Mouse (Mus musculus): ENCODE data around the gene Hoxc4. TPM values are rescaled to one million over a fixed set of nuclear protein-coding genes. Genes with fewer than 3 reads are reported as not detected.

Hoxc4 gene
- polyA plus RNA-seq, 1 experiment from 2014 or later: 69.5 TPM

DNA sequence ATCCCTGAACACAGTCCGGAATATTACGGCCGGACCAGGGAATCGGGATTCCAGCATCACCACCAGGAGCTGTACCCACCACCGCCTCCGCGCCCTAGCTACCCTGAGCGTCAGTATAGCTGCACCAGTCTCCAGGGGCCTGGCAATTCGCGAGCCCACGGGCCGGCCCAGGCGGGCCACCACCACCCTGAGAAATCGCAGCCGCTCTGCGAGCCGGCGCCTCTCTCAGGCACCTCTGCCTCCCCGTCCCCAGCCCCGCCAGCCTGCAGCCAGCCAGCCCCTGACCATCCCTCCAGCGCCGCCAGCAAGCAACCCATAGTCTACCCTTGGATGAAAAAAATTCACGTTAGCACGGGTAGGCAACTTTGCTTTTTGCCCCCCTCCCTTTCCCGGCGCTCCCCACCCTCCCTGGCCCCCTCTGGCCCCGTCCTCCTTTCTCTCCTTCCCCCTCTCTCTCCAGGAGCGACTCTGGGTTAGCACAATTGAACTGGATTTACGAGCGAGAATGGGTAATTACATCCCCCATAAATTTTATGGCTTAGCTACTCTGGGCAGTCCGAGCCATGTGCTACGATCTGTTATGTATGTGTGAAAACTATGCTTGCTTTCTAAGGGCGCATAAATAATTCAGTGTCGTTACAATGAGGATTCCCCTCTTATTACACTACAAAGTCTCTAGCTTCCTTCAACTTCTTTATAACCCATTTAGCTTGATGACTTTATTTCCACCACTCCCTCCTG lies 16.2 kb downstream of the Hoxc4 start:
- peak overlapping the region; percentile 86 for H3K4me2 ChIP-seq (replicated peaks)
- peak; percentile 86 for ATAC-seq (ENCODE audit: low FRiP score, low read depth)
- peaks cover 90% of the 10 kb centered on the region for H3K4me1 ChIP-seq
- H3K36me3 ChIP-seq: no peaks in the 10 kb centered on the region
- WGBS: under 1% methylated on average over 34 of the region's 34 CpGs
- no peaks in the 10 kb centered on the region for H3K9me3 ChIP-seq
- no peaks in the 10 kb centered on the region for H3K27me3 ChIP-seq (replicated peaks)
- H3K4me3 ChIP-seq: peak overlapping the region; percentile 51
- peak overlapping the region; percentile 98 for H3K27ac ChIP-seq
- peak overlapping the region; percentile 88 for H3K9ac ChIP-seq

DNA sequence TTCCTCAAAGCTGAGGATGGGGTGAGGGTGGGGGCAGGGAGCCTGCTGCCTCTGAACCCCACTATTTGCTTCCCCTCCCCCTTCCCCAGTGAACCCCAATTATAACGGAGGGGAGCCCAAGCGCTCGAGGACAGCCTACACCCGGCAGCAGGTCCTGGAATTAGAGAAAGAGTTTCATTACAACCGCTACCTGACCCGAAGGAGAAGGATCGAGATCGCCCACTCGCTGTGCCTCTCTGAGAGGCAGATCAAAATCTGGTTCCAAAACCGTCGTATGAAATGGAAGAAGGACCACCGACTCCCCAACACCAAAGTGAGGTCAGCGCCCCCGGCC lies 16.8 kb downstream of the Hoxc4 start:
- H3K9ac ChIP-seq: peak overlapping the region; percentile 88
- H3K4me1 ChIP-seq: peaks cover 90% of the 10 kb centered on the region
- peak overlapping the region; percentile 51 for H3K4me3 ChIP-seq
- peak overlapping the region; percentile 86 for H3K4me2 ChIP-seq (replicated peaks)
- H3K27ac ChIP-seq: peak overlapping the region; percentile 98
- no peaks in the 10 kb centered on the region for H3K27me3 ChIP-seq (replicated peaks)
- H3K9me3 ChIP-seq: no peaks in the 10 kb centered on the region
- H3K36me3 ChIP-seq: no peaks in the 10 kb centered on the region
- 2% methylated on average over 14 of the region's 14 CpGs for WGBS
- ATAC-seq (ENCODE audit: low FRiP score, low read depth): no peak

DNA sequence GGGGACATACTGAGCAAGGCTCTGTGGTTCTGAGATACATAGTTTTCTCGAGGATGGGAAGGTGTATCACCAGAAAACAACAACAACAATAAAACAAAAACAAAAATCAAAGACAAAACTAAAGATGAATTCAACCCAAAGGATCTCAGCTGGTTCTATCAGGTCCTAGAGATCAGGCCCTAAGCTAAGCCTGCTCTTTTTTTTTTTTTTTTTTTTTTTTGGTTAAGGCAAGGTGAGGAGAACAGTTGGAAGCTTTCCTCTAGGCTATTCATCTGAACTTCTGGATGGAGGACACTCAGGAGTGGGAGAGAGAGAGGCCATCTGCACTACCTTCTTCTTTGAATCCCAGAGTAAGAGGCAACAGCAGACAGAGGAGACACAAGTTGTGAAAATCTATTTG lies 18.8 kb downstream of the Hoxc4 start:
- Histone ChIP-seq H3K4me2 (replicated peaks) (peak overlapping the region; percentile 86), H3K27me3 (replicated peaks) (no peaks in the 10 kb centered on the region), H3K36me3 (no peaks in the 10 kb centered on the region), H3K9ac (peak overlapping the region; percentile 88), H3K4me3 (peak overlapping the region; percentile 51; the same call in 1 of the 2 replicates), H3K4me1 (peaks cover 93% of the 10 kb centered on the region), H3K9me3 (no peaks in the 10 kb centered on the region), H3K27ac (peak overlapping the region; percentile 74; the same call in 1 of the 2 replicates)
- 8% methylated on average over 1 of the region's 1 CpGs for WGBS
- no peak for ATAC-seq (ENCODE audit: low FRiP score, low read depth)

DNA sequence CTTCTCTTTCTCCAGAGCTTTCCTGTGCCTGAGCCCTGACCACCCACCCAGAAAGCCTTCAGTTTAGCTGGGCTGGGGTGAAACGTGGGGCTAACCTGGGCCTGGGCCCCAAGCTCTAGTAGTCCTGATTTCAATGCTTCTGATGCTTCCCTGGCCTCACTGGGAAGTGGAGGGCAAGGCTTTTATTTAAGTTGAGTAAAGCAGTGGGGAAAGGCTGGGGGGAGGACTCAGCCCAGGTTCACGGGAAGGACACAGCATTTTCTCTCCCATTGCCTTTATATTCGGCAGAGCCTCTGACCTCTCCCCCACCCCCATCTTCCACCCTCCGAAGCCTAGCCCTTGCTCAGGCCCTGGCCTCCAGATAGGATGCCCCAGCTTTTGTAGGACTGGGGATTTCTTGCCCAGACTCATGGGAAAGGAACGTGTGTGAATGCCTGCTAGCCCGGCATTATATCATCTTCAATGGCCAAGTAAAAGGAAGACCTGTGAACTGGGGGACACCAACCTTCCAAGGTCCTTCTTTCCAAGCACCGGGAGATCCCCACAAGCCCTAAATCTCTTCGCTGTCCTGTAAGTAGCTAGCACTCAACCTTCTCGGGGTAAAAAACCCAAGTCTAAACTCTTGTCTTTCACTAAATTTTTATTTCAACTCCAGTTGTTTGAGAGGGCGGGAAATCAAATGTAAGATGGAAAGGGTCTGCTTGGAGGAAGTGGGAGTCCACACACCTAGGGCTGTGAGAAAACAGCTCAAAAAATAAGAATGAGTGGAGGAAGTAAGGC lies 20.2 kb downstream of the Hoxc4 start:
- no peaks in the 10 kb centered on the region for H3K36me3 ChIP-seq
- ATAC-seq (ENCODE audit: low FRiP score, low read depth): no peak
- no peaks in the 10 kb centered on the region for H3K9me3 ChIP-seq
- peaks cover 93% of the 10 kb centered on the region for H3K4me1 ChIP-seq
- H3K4me2 ChIP-seq (replicated peaks): peak overlapping the region; percentile 86
- H3K4me3 ChIP-seq: peak overlapping the region; percentile 39
- peak overlapping the region; percentile 77 for H3K27ac ChIP-seq
- no peaks in the 10 kb centered on the region for H3K27me3 ChIP-seq (replicated peaks)
- H3K9ac ChIP-seq: peak overlapping the region; percentile 88
- WGBS: 4% methylated on average over 10 of the region's 10 CpGs

DNA sequence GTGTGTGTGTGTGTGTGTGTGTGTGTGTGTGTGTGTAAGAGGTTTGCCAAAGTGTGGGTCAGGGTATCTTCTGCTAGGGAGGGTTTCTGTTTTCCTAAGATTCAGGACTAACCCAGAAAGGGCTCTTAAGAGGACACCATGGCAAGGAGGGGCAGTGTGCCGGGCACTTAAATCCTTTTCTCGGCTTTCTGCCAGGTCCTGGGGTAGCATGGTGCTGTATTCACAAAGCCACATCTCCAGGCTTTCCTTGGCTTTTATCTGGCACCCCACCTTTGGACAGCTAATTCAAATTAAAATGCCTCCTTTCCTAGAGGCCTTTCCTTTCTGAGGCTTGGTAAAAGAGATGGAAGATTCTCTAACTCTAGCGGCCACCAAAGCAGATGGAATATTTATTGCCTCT lies 20.9 kb downstream of the Hoxc4 start:
- no peaks in the 10 kb centered on the region for H3K36me3 ChIP-seq
- H3K9ac ChIP-seq: peak overlapping the region; percentile 88
- H3K27ac ChIP-seq: peak overlapping the region; percentile 77
- 0% methylated on average over 3 of the region's 3 CpGs for WGBS
- peaks cover 91% of the 10 kb centered on the region for H3K4me1 ChIP-seq
- no peaks in the 10 kb centered on the region for H3K9me3 ChIP-seq
- H3K4me3 ChIP-seq: peak overlapping the region; percentile 39
- peak overlapping the region; percentile 86 for H3K4me2 ChIP-seq (replicated peaks)
- ATAC-seq (ENCODE audit: low FRiP score, low read depth): no peak
- H3K27me3 ChIP-seq (replicated peaks): no peaks in the 10 kb centered on the region

DNA sequence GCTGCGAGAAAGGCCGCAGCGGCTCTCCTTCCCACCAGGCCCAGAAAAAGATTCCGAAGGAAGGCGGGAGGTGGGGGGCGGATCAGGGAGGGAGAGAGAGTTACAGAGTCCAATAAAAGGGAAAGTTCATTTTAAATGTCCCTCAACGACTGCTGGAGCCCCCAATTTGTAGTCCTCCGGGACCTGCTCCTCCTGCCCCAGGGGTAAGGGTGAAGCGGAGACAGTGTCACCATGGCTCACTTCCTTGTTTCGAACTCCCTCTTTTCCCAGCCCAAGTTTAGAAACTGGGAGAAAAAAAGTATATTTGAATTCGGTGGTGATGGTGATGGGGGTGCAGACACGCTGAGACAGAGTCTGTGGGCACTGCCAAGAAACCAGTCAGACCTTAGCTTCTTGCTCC lies 21.9 kb downstream of the Hoxc4 start:
- no peak for ATAC-seq (ENCODE audit: low FRiP score, low read depth)
- H3K4me2 ChIP-seq (replicated peaks): peak overlapping the region; percentile 86
- H3K36me3 ChIP-seq: no peaks in the 10 kb centered on the region
- peak overlapping the region; percentile 88 for H3K9ac ChIP-seq
- H3K27me3 ChIP-seq (replicated peaks): no peaks in the 10 kb centered on the region
- peaks cover 85% of the 10 kb centered on the region for H3K4me1 ChIP-seq
- H3K27ac ChIP-seq: peak overlapping the region; percentile 77
- WGBS: 1% methylated on average over 12 of the region's 12 CpGs
- H3K9me3 ChIP-seq: no peaks in the 10 kb centered on the region
- H3K4me3 ChIP-seq: peak overlapping the region; percentile 39

DNA sequence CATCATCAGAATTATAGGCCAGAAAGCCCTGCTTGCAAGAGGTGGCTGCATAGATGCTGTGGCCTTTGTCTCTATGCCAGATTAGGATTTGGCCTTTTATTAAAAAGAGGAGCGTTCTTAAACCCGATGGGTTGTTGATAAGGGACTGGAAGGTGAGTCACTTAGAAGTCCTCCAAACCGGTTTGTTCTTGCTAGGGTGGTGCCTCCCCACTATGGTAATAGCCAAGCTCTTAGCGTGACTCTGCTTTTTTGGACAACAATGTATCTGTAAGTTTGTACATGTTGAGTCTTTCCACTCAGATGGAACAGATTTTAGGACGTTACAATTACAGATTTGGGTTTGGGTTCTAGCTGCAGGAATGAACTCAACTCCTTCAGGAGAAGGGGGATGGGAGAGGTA lies 22.9 kb downstream of the Hoxc4 start:
- Histone ChIP-seq H3K27ac (no peak overlapping the region), H3K4me2 (replicated peaks) (peak overlapping the region; percentile 86), H3K4me3 (peak overlapping the region; percentile 39; the same call in 1 of the 2 replicates), H3K36me3 (no peaks in the 10 kb centered on the region), H3K4me1 (peaks cover 80% of the 10 kb centered on the region), H3K27me3 (replicated peaks) (no peaks in the 10 kb centered on the region), H3K9ac (peak overlapping the region; percentile 88), H3K9me3 (no peaks in the 10 kb centered on the region)
- WGBS: 7% methylated on average over 5 of the region's 5 CpGs
- ATAC-seq (ENCODE audit: low FRiP score, low read depth): no peak

DNA sequence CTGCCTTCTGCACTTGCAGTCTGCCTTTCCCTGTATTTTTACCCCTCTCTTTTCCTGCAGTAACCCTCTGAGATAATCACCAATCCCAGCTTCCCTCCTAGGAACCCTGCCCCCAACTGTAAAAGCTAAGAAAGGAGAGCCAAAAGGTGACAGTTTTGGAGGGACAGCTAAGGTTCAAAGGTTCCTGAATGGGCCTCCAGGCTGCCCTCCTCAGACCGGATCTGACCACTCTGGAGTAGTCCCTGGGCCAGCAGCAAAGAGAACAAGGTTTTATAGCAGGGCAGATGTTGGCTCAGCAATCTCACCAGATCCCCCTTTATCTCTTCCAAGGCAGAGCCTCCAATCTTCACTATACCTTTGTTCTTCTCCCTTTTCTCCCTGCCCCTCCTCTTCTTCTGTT lies 23.5 kb downstream of the Hoxc4 start:
- H3K4me3 ChIP-seq: no peak overlapping the region
- WGBS: 3% methylated on average over 1 of the region's 1 CpGs
- ATAC-seq (ENCODE audit: low FRiP score, low read depth): no peak
- H3K9ac ChIP-seq: peak overlapping the region; percentile 88
- no peaks in the 10 kb centered on the region for H3K36me3 ChIP-seq
- H3K9me3 ChIP-seq: no peaks in the 10 kb centered on the region
- no peak overlapping the region for H3K27ac ChIP-seq
- H3K4me1 ChIP-seq: peaks cover 74% of the 10 kb centered on the region
- H3K4me2 ChIP-seq (replicated peaks): peak overlapping the region; percentile 86
- no peaks in the 10 kb centered on the region for H3K27me3 ChIP-seq (replicated peaks)

DNA sequence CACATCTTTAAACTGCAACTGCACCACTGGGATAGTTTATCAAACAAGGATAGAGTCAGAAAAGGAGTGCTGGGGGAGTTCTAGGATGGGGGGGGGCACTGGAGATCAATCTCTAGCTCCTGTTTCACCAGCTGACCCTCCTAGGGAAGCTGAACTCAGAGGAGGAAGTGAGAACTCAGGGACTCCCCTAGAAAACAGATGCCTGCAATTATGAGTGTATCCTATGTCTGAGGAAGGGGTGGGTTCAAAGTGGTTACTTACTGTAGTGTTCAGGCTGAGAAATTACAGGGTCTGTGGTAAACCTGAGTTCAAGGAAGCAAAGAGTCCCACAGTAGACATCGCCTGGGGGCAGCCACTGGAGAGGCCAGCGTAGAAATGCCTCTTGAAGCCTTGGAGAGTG lies 32.9 kb downstream of the Hoxc4 start:
- Histone ChIP-seq H3K9ac (no peak overlapping the region), H3K4me1 (peaks cover 47% of the 10 kb centered on the region), H3K27ac (no peak overlapping the region), H3K4me3 (no peak overlapping the region), H3K27me3 (replicated peaks) (no peaks in the 10 kb centered on the region), H3K36me3 (peaks cover 3% of the 10 kb centered on the region; the same call in 1 of the 2 replicates), H3K4me2 (replicated peaks) (no peak overlapping the region; the same call in 1 of the 2 replicates), H3K9me3 (no peaks in the 10 kb centered on the region)
- 74% methylated on average over 2 of the region's 2 CpGs for WGBS
- no peak for ATAC-seq (ENCODE audit: low FRiP score, low read depth)

DNA sequence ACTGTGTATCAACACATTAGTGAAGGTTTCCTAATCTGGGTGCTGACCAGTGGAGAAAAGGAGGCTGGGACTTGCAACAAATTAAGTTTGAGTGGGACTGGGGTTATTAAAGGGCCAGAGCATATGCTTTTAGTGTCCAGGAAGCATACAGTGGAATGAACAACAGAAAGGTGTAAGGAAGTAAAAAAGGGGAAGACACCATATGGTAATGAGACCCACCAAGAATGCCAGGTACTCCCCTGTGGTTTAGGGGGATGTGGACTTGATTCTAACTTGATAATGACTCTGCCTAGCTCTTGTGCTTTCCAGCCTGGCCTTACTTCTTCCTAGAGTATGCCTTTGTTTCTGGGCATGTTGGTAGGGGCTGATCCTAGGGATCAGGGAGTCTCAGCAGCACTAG lies 34.5 kb downstream of the Hoxc4 start:
- Histone ChIP-seq H3K27ac (no peak overlapping the region), H3K27me3 (replicated peaks) (no peaks in the 10 kb centered on the region), H3K36me3 (no peaks in the 10 kb centered on the region; the same call in 1 of the 2 replicates), H3K9me3 (no peaks in the 10 kb centered on the region), H3K4me1 (peaks cover 58% of the 10 kb centered on the region), H3K9ac (no peak overlapping the region), H3K4me2 (replicated peaks) (no peak overlapping the region), H3K4me3 (no peak overlapping the region)
- ATAC-seq (ENCODE audit: low FRiP score, low read depth): no peak

DNA sequence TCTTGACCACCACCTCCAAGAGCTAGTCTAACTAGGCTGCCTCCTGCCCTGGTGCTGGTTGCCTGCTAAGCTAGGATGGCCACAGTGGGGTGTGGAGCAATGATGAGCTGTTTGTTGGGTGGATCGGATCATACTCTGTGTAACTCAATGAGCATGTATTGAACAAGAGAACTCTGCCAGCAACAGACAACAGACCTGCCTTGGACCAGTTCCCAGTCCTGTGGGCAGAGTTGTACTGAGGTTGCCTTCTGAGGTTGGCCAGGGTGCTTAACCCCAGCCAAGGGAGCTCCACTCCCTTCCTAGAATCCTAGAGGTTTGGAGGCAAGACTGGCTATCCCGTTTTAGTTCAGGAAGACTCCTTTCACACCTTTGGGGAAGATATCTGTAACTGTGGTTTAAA lies 37.7 kb downstream of the Hoxc4 start:
- Histone ChIP-seq H3K9ac (peak overlapping the region; percentile 77), H3K4me2 (replicated peaks) (peak overlapping the region; percentile 73), H3K27me3 (replicated peaks) (no peaks in the 10 kb centered on the region), H3K4me1 (peaks cover 76% of the 10 kb centered on the region), H3K36me3 (no peaks in the 10 kb centered on the region; the same call in 1 of the 2 replicates), H3K27ac (peak overlapping the region; percentile 77), H3K9me3 (no peaks in the 10 kb centered on the region), H3K4me3 (peak overlapping the region; percentile 37)
- WGBS: 16% methylated on average over 2 of the region's 2 CpGs
- no peak for ATAC-seq (ENCODE audit: low FRiP score, low read depth)

DNA sequence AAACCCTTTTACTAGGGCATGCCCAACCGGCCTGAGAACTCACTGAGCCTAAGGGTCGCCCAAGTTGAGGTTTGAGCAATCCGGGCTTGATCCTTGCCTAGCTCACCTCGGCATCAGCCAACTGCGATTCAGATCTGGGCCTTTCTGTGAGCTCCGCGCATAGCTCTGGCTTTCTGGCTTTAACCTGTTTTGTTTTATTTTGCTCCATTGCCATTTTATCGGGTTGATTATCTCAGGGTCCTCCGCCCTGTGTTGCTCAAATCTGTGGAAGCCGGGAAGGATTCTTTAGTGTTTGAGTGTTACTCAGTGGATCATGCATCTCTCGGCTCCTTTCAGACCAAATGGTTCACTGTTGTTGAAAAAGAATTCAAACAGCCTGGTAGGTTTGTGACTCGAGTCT lies 40.0 kb downstream of the Hoxc4 start:
- H3K27ac ChIP-seq: peak overlapping the region; percentile 98
- WGBS: under 1% methylated on average over 12 of the region's 12 CpGs
- no peaks in the 10 kb centered on the region; the same call in 1 of the 2 replicates for H3K36me3 ChIP-seq
- peaks cover 86% of the 10 kb centered on the region for H3K4me1 ChIP-seq
- H3K9me3 ChIP-seq: no peaks in the 10 kb centered on the region
- H3K9ac ChIP-seq: peak overlapping the region; percentile 96
- no peak for ATAC-seq (ENCODE audit: low FRiP score, low read depth)
- H3K4me3 ChIP-seq: peak overlapping the region; percentile 47
- H3K27me3 ChIP-seq (replicated peaks): no peaks in the 10 kb centered on the region
- H3K4me2 ChIP-seq (replicated peaks): peak overlapping the region; percentile 73

All from neural tube, embryonic 12.5 days (tissue).